Comparison of ENCODE assay signal across 15 mouse cellular contexts in genomic region chr11:82861558-82861957, GRCm38 (mm10). TPM values are rescaled to one million over a fixed set of nuclear protein-coding genes. Genes with fewer than 3 reads are reported as not detected.
DNase-seq lines count a peak whose midpoint lies in the region; ATAC-seq and TF ChIP-seq lines count a peak whose summit lies in the region.
"Had no signal": no experiment of that assay in that cellular context is flagged by ENCODE, and none has a peak within 500 bp of the region (broad histone marks: within the 10 kb centered on the region; RNA-seq: fewer than 3 reads in every experiment).

No protein-coding gene starts in this region.

- intact Hi-C loops in gastrocnemius, adult 2 months (cut with DNase I): no loop called here

- H3K27ac ChIP-seq in gastrocnemius, adult 2 months: peak overlapping the region; percentile 68
- peak overlapping the region; percentile 78; the same call in 1 of the 2 replicates for H3K27ac ChIP-seq in liver, embryonic 15.5 days (replicated peaks)
- no peak overlapping the region for H3K27ac ChIP-seq in liver, embryonic 11.5 days (ENCODE audit: low read depth, low read length)
- H3K27ac ChIP-seq in stomach, embryonic 16.5 days (ENCODE audit: low read length): peak overlapping the region; percentile 70
- H3K27ac ChIP-seq: embryonic facial prominence, embryonic 12.5 days; heart, embryonic 10.5 days; limb, embryonic 10.5 days; midbrain, embryonic 13.5 days had no signal

- no peak overlapping the region for H3K4me2 ChIP-seq in liver, embryonic 15.5 days
- H3K4me2 ChIP-seq in liver, embryonic 11.5 days: no peak overlapping the region
- H3K4me2 ChIP-seq in stomach, embryonic 16.5 days (ENCODE audit: low read depth, low read length): peak overlapping the region; percentile 15; the same call in 1 of the 2 replicates
- H3K4me2 ChIP-seq: embryonic facial prominence, embryonic 12.5 days; midbrain, embryonic 13.5 days had no signal

- H3K36me3 ChIP-seq in liver, embryonic 15.5 days (replicated peaks): peaks cover 16% of the 10 kb centered on the region
- no peaks in the 10 kb centered on the region for H3K36me3 ChIP-seq in liver, embryonic 11.5 days (ENCODE audit: control insufficient read depth, insufficient read depth, low read length)
- H3K36me3 ChIP-seq in stomach, embryonic 16.5 days (ENCODE audit: control insufficient read depth, insufficient read depth, low read length): no peaks in the 10 kb centered on the region
- H3K36me3 ChIP-seq: embryonic facial prominence, embryonic 12.5 days; heart, embryonic 10.5 days; limb, embryonic 10.5 days; midbrain, embryonic 13.5 days had no signal

- no peaks in the 10 kb centered on the region for H3K27me3 ChIP-seq in liver, embryonic 15.5 days
- no peaks in the 10 kb centered on the region for H3K27me3 ChIP-seq in liver, embryonic 11.5 days (replicated peaks; ENCODE audit: control insufficient read depth, insufficient read depth, low read length)
- no peaks in the 10 kb centered on the region for H3K27me3 ChIP-seq in stomach, embryonic 16.5 days (ENCODE audit: control insufficient read depth, insufficient read depth, low read length)
- H3K27me3 ChIP-seq: embryonic facial prominence, embryonic 12.5 days; midbrain, embryonic 13.5 days had no signal

- no peak overlapping the region for H3K4me3 ChIP-seq in gastrocnemius, adult 2 months
- H3K4me3 ChIP-seq in liver, embryonic 15.5 days (replicated peaks): no peak overlapping the region
- no peak overlapping the region for H3K4me3 ChIP-seq in liver, embryonic 11.5 days (ENCODE audit: low read depth, low read length)
- H3K4me3 ChIP-seq in stomach, embryonic 16.5 days (replicated peaks; ENCODE audit: low read length): no peak overlapping the region
- H3K4me3 ChIP-seq: embryonic facial prominence, embryonic 12.5 days; heart, embryonic 10.5 days; limb, embryonic 10.5 days; midbrain, embryonic 13.5 days had no signal

- H3K4me1 ChIP-seq in liver, embryonic 15.5 days (replicated peaks): peaks cover 76% of the 10 kb centered on the region
- peaks cover 28% of the 10 kb centered on the region for H3K4me1 ChIP-seq in liver, embryonic 11.5 days (replicated peaks; ENCODE audit: control insufficient read depth, insufficient read depth, low read length)
- peaks cover 19% of the 10 kb centered on the region for H3K4me1 ChIP-seq in stomach, embryonic 16.5 days (ENCODE audit: control insufficient read depth, insufficient read depth, low read length)

- no peak overlapping the region for H3K9ac ChIP-seq in liver, embryonic 15.5 days
- H3K9ac ChIP-seq in liver, embryonic 11.5 days (ENCODE audit: low read depth, low read length): no peak overlapping the region
- no peak overlapping the region for H3K9ac ChIP-seq in stomach, embryonic 16.5 days (ENCODE audit: low read length)
- H3K9ac ChIP-seq: embryonic facial prominence, embryonic 12.5 days; midbrain, embryonic 13.5 days had no signal

- 78% methylated on average over 8 of the region's 8 CpGs for WGBS in liver, embryonic 15.5 days (ENCODE audit: insufficient replicate concordance)
- 78% methylated on average over 8 of the region's 8 CpGs for WGBS in liver, embryonic 11.5 days
- 28% methylated on average over 8 of the region's 8 CpGs for WGBS in large intestine, adult 2 months
- 60% methylated on average over 8 of the region's 8 CpGs for WGBS in stomach, embryonic 16.5 days

- no peaks in the 10 kb centered on the region for H3K9me3 ChIP-seq in liver, embryonic 15.5 days (replicated peaks)
- H3K9me3 ChIP-seq in liver, embryonic 11.5 days (ENCODE audit: control insufficient read depth, low read length): no peaks in the 10 kb centered on the region
- H3K9me3 ChIP-seq in stomach, embryonic 16.5 days (replicated peaks; ENCODE audit: control insufficient read depth, low read length): no peaks in the 10 kb centered on the region
- H3K9me3 ChIP-seq: embryonic facial prominence, embryonic 12.5 days; heart, embryonic 10.5 days; limb, embryonic 10.5 days; midbrain, embryonic 13.5 days had no signal

- no peak for TF ChIP-seq CTCF in gastrocnemius, adult 2 months (IDR thresholded peaks at IDR 0.05)

- no peak for ATAC-seq in liver, embryonic 15.5 days (ENCODE audit: insufficient read depth)
- ATAC-seq in liver, embryonic 11.5 days (replicated peaks; ENCODE audit: low FRiP score): no peak
- ATAC-seq in stomach, embryonic 16.5 days (ENCODE audit: insufficient read depth, low FRiP score): peak; percentile 87; the same call in 1 of the 2 replicates
- ATAC-seq: CD4-positive, CD25-positive, alpha-beta regulatory T cell, adult 4 months; midbrain, embryonic 13.5 days had no signal

- peak; percentile 59 for DNase-seq in gastrocnemius, adult 2 months
- no peak for DNase-seq in gastrocnemius, postnatal 10 days
- DNase-seq in liver, embryonic 11.5 days (ENCODE audit: low spot score): no peak
- DNase-seq in large intestine, adult 2 months (ENCODE audit: low read depth, low spot score): peak; percentile 53
- no peak for DNase-seq in right cerebral cortex, postnatal 14 days
- DNase-seq: cerebellum, adult 11-12 months; gastrocnemius, postnatal 14 days; heart, postnatal 4 days had no signal

RNA-seq across cellular contexts. Expression of gene Rffl, which starts 9.5 kb away (rescaled TPM):
- total RNA-seq in gastrocnemius, adult 2 months (2021): 10 to 100 TPM in 1 of 2 experiments, 1 to 10 TPM in 1; 6.5 to 10.1 TPM
- 1 to 10 TPM; 5.5 to 7.6 TPM for total RNA-seq in gastrocnemius, postnatal 10 days (2021)
- 24.5 and 26.0 TPM in 2 replicates for polyA plus RNA-seq in liver, embryonic 15.5 days (2015; fragmentation: Nextera tagmentation; extraction: Ambion mirVana)
- 27.5 and 29.7 TPM in 2 replicates for polyA plus RNA-seq in liver, embryonic 11.5 days (2014; fragmentation: Nextera tagmentation; extraction: Ambion mirVana)
- polyA plus RNA-seq in large intestine, adult 2 months (2012; rRNA removed): 9.4 and 11.7 TPM in 2 replicates
- 21.9 and 23.8 TPM in 2 replicates for polyA plus RNA-seq in stomach, embryonic 16.5 days (2015; fragmentation: Nextera tagmentation; extraction: Ambion mirVana)

RNA-seq across cellular contexts. Expression of gene Rad51d, which starts 28.9 kb away (rescaled TPM):
- total RNA-seq in gastrocnemius, adult 2 months (2021): 1 to 10 TPM; 2.7 to 3.6 TPM
- 1 to 10 TPM; 5.4 to 8.0 TPM for total RNA-seq in gastrocnemius, postnatal 10 days (2021)
- 5.6 and 6.2 TPM in 2 replicates for polyA plus RNA-seq in liver, embryonic 15.5 days (2015; fragmentation: Nextera tagmentation; extraction: Ambion mirVana)
- polyA plus RNA-seq in liver, embryonic 11.5 days (2014; fragmentation: Nextera tagmentation; extraction: Ambion mirVana): 14.4 and 14.8 TPM in 2 replicates
- 10.0 and 12.1 TPM in 2 replicates for polyA plus RNA-seq in large intestine, adult 2 months (2012; rRNA removed)
- 12.5 and 12.8 TPM in 2 replicates for polyA plus RNA-seq in stomach, embryonic 16.5 days (2015; fragmentation: Nextera tagmentation; extraction: Ambion mirVana)

RNA-seq across cellular contexts. Expression of gene Fndc8, which starts 30.4 kb away (rescaled TPM):
- not detected for total RNA-seq in gastrocnemius, adult 2 months (2021)
- total RNA-seq in gastrocnemius, postnatal 10 days (2021): not detected
- polyA plus RNA-seq in liver, embryonic 15.5 days (2015; fragmentation: Nextera tagmentation; extraction: Ambion mirVana): 0.07 and 0.18 TPM in 2 replicates
- 0.13 and 0.15 TPM in 2 replicates for polyA plus RNA-seq in liver, embryonic 11.5 days (2014; fragmentation: Nextera tagmentation; extraction: Ambion mirVana)
- 0.11 and 0.16 TPM in 2 replicates for polyA plus RNA-seq in large intestine, adult 2 months (2012; rRNA removed)
- polyA plus RNA-seq in stomach, embryonic 16.5 days (2015; fragmentation: Nextera tagmentation; extraction: Ambion mirVana): 0.22 TPM in 1 of 2 replicates, not detected in the other
- total RNA-seq: gastrocnemius, postnatal 14 days had no signal

RNA-seq across cellular contexts. Expression of gene Nle1, which starts 46.7 kb away (rescaled TPM):
- 10 to 100 TPM; 11.4 to 15.1 TPM for total RNA-seq in gastrocnemius, adult 2 months (2021)
- 10 to 100 TPM; 11.1 to 18.7 TPM for total RNA-seq in gastrocnemius, postnatal 10 days (2021)
- 12.4 and 13.6 TPM in 2 replicates for polyA plus RNA-seq in liver, embryonic 15.5 days (2015; fragmentation: Nextera tagmentation; extraction: Ambion mirVana)
- polyA plus RNA-seq in liver, embryonic 11.5 days (2014; fragmentation: Nextera tagmentation; extraction: Ambion mirVana): 43.4 and 44.9 TPM in 2 replicates
- 27.7 and 33.6 TPM in 2 replicates for polyA plus RNA-seq in large intestine, adult 2 months (2012; rRNA removed)
- polyA plus RNA-seq in stomach, embryonic 16.5 days (2015; fragmentation: Nextera tagmentation; extraction: Ambion mirVana): 28.5 and 33.8 TPM in 2 replicates

RNA-seq across cellular contexts. Expression of gene Unc45b, which starts 48.8 kb away (rescaled TPM):
- total RNA-seq in gastrocnemius, adult 2 months (2021): 100 to 1,000 TPM; 169 to 206 TPM
- total RNA-seq in gastrocnemius, postnatal 10 days (2021): 100 to 1,000 TPM; 101 to 115 TPM
- 1.7 TPM in 2 replicates for polyA plus RNA-seq in liver, embryonic 15.5 days (2015; fragmentation: Nextera tagmentation; extraction: Ambion mirVana)
- 1.8 and 4.5 TPM in 2 replicates for polyA plus RNA-seq in liver, embryonic 11.5 days (2014; fragmentation: Nextera tagmentation; extraction: Ambion mirVana)
- 0.62 and 0.88 TPM in 2 replicates for polyA plus RNA-seq in large intestine, adult 2 months (2012; rRNA removed)
- polyA plus RNA-seq in stomach, embryonic 16.5 days (2015; fragmentation: Nextera tagmentation; extraction: Ambion mirVana): 1.3 and 10.6 TPM in 2 replicates

Comparison
In these comparisons a context has a peak if more than half of its experiments do, and no peak if none do; other contexts are left out.
1. DNase-seq: peak in gastrocnemius, adult 2 months (single experiment) and large intestine, adult 2 months (single experiment); none in gastrocnemius, postnatal 10 days (single experiment), liver, embryonic 11.5 days (single experiment) and right cerebral cortex, postnatal 14 days (single experiment).